Mouse (Mus musculus): ENCODE measurements at regions not wholly inside any gene's neighbourhood (a gene's known extent, or its start where the extent isn't known, plus 50 kb on each side); places are given as distances from the start of the nearest gene placed in this dataset.

DNA sequence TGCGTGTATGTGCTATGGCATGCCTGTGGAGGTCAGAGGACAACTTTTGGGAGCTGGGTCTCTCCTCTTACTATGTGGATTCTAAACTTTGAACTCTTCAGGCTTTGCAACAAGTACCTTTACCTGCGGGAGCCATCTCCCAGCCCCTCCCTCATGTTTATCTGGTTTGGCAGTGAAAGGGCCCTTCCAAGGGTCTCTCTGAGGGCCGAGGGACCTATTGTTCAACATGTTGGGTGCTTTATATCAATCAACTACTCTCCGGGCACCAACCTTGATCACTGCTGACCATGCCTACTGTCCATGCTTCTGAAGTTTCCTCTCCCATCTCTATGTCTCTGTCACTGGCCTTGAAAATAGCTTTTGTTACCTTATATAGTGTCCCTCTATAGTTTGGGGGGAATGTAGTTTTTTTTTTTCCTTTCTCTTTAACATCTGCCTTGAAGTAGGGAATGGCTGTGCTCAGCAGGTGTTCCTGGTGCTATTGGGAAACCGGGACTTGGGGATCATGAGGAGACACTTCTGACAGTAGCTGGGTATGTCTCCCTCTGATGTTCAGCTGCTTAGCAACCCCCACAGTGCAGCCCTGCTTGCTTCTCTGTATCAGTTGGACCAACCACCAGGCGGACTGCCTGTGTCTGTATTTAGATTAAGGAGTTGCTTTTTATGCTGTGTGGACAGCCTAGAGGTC, 120.2 kb upstream of the Fstl4 start:
- no peak for TF ChIP-seq POLR2A (IDR thresholded peaks at IDR 0.05; ENCODE audit: low read depth, low read length)
- TF ChIP-seq CTCF (IDR thresholded peaks at IDR 0.05; ENCODE audit: borderline replicate concordance, insufficient read depth, low read length) = no peak

DNA sequence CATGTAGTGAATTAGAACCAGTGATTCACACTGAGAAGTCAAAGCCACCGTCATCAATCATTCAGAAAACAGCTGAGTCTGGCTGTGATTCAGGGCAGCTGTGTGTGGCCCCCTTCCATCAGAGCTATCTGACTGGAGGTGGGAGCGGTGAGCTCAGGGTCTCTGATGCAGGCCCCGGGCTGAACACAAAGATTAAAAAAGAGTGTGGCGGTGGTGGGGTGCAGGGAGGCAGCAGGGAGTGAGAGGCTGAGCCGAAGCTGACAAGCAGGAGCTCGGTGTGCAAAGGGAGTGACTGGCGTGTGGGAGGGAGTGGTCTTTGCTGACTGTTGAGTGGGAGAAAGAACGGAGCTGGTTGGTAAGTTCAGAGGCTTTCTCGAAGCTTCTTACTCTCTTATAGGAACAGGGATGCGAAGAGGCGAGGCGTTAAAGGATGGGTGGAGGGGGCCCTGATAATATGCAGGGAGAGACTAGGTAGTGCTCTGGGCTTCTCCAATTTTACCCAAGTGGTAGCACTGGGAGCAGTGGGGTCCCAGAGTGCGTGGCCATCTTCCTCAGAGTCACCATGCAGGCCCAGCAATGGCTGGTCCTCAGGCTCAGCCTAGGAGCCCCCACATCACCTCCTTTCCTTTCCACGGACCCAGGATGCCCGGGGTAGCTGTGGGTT, 116.1 kb upstream of the Fstl4 start:
- Histone ChIP-seq H3K27ac (ENCODE audit: insufficient read depth, low read length) (peak overlapping the region; percentile 25), H3K4me3 (ENCODE audit: insufficient read depth, low read length) (no peak overlapping the region), H3K4me1 (ENCODE audit: control insufficient read depth, insufficient read depth, low read length) (no peaks in the 10 kb centered on the region)
- TF ChIP-seq POLR2A (IDR thresholded peaks at IDR 0.05; ENCODE audit: low read depth, low read length) (no peak), CTCF (IDR thresholded peaks at IDR 0.05; ENCODE audit: borderline replicate concordance, insufficient read depth, low read length) (no peak)

More for the DNA sequence above, 120.2 kb upstream of the Fstl4 start:
- Histone ChIP-seq H3K4me1 (ENCODE audit: control insufficient read depth, insufficient read depth, low read length) (no peaks in the 10 kb centered on the region), H3K27ac (ENCODE audit: insufficient read depth, low read length) (no peak overlapping the region), H3K4me3 (ENCODE audit: insufficient read depth, low read length) (no peak overlapping the region)

DNA sequence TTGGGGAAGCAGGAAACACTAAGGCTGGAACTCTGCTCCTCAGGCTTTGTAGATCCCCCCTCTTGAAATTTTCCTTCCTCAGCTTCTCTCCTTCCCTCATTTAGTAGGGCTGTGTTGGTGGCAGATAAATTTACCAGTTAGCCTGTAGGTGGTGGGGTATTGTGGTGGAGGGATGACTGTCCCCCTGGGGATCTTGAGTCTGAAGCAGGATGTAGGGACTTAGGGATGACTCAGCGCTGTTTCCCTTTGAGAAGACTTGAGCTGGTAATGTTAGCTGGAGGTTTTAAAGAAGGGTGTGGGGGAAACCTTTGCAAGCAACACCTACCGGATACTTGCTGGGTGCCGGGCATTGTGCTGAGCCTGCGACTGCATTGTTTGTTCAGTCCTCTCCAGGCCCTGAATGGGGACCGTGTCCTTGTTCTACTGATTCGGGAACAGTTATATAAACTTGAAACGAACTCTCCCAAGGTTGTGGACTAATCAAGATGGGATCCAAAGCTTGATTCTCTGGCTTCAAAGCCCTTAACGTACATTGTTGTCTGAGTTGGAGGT, 115.5 kb upstream of the Fstl4 start:
- Histone ChIP-seq H3K4me1 (ENCODE audit: control insufficient read depth, insufficient read depth, low read length) (no peaks in the 10 kb centered on the region), H3K27ac (ENCODE audit: insufficient read depth, low read length) (peak overlapping the region; percentile 25; the same call in 1 of the 2 replicates), H3K4me3 (ENCODE audit: insufficient read depth, low read length) (no peak overlapping the region)
- TF ChIP-seq CTCF (IDR thresholded peaks at IDR 0.05; ENCODE audit: borderline replicate concordance, insufficient read depth, low read length) (no peak), POLR2A (IDR thresholded peaks at IDR 0.05; ENCODE audit: low read depth, low read length) (no peak)

DNA sequence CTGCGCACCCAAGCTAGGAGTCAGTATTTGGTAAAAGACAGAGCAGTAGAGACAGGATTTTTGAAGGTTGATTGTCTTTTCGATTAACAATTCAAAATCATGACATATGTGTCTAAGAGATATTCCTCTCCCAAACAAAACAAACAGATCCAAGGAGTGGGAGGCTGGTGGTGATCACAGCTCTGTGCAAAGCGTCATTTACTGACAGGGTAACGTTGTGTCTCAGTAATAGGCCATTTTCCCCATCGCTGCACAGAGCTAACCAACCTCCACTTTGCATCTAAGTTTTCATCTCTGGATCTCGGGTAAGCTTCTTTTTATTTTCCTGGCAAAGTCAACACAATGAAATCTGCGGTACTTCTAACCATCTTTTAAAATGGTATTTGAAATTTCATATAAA, 109.8 kb upstream of the Fstl4 start:
- peak overlapping the region; percentile 94 for H3K27ac ChIP-seq (ENCODE audit: insufficient read depth, low read length)
- TF ChIP-seq CTCF (IDR thresholded peaks at IDR 0.05; ENCODE audit: borderline replicate concordance, insufficient read depth, low read length) = no peak
- no peak for TF ChIP-seq POLR2A (IDR thresholded peaks at IDR 0.05; ENCODE audit: low read depth, low read length)
- H3K4me1 ChIP-seq (ENCODE audit: control insufficient read depth, insufficient read depth, low read length) = peaks cover 9% of the 10 kb centered on the region

GRCm38 (mm10) chr11:52655720-52656474, 108.5 kb upstream of the Fstl4 start:
- TF ChIP-seq POLR2A (IDR thresholded peaks at IDR 0.05; ENCODE audit: low read depth, low read length) (no peak), CTCF (IDR thresholded peaks at IDR 0.05; ENCODE audit: borderline replicate concordance, insufficient read depth, low read length) (no peak)
- Histone ChIP-seq H3K4me1 (ENCODE audit: control insufficient read depth, insufficient read depth, low read length) (peaks cover 9% of the 10 kb centered on the region), H3K27ac (ENCODE audit: insufficient read depth, low read length) (peak overlapping the region; percentile 94), H3K4me3 (ENCODE audit: insufficient read depth, low read length) (no peak overlapping the region)

More for the DNA sequence above, 109.8 kb upstream of the Fstl4 start:
- no peak overlapping the region for H3K4me3 ChIP-seq (ENCODE audit: insufficient read depth, low read length)

GRCm38 (mm10) chr11:52661234-52661633, 103.2 kb upstream of the Fstl4 start:
- Histone ChIP-seq H3K4me3 (ENCODE audit: insufficient read depth, low read length) (no peak overlapping the region), H3K27ac (ENCODE audit: insufficient read depth, low read length) (no peak overlapping the region), H3K4me1 (ENCODE audit: control insufficient read depth, insufficient read depth, low read length) (peaks cover 4% of the 10 kb centered on the region)
- TF ChIP-seq CTCF (IDR thresholded peaks at IDR 0.05; ENCODE audit: borderline replicate concordance, insufficient read depth, low read length) (no peak), POLR2A (IDR thresholded peaks at IDR 0.05; ENCODE audit: low read depth, low read length) (no peak)

GRCm38 (mm10) chr11:52661894-52662593, 102.4 kb upstream of the Fstl4 start:
- TF ChIP-seq POLR2A (IDR thresholded peaks at IDR 0.05; ENCODE audit: low read depth, low read length) (no peak), CTCF (IDR thresholded peaks at IDR 0.05; ENCODE audit: borderline replicate concordance, insufficient read depth, low read length) (no peak)
- no peak overlapping the region for H3K27ac ChIP-seq (ENCODE audit: insufficient read depth, low read length)
- H3K4me1 ChIP-seq (ENCODE audit: control insufficient read depth, insufficient read depth, low read length) = no peaks in the 10 kb centered on the region
- H3K4me3 ChIP-seq (ENCODE audit: insufficient read depth, low read length) = no peak overlapping the region

DNA sequence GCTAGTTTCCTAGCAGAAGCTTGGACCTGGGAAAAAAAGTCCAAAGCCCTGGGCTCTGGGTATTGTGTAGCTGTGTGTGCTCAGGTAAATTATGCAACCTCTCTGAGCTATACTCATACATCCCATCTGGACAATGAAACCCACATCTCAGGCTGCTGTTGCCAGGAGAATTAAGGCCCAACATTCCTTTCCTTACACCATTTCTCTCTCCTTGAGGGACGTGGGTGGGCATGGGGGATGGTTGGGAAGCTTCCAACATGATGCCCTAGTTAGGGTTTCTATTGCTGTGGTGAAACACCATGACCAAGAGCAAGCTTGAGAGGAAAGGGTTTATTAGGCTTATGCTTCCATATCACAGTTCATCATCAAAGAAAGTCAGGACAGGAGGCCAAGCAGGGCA, 99.1 kb upstream of the Fstl4 start:
- H3K4me1 ChIP-seq (ENCODE audit: control insufficient read depth, insufficient read depth, low read length) = no peaks in the 10 kb centered on the region
- TF ChIP-seq CTCF (IDR thresholded peaks at IDR 0.05; ENCODE audit: borderline replicate concordance, insufficient read depth, low read length) (no peak), POLR2A (IDR thresholded peaks at IDR 0.05; ENCODE audit: low read depth, low read length) (no peak)

GRCm38 (mm10) chr11:52675022-52675421, 89.4 kb upstream of the Fstl4 start:
- no peak for TF ChIP-seq POLR2A (IDR thresholded peaks at IDR 0.05; ENCODE audit: low read depth, low read length)
- TF ChIP-seq CTCF (IDR thresholded peaks at IDR 0.05; ENCODE audit: borderline replicate concordance, insufficient read depth, low read length) = no peak
- Histone ChIP-seq H3K4me3 (ENCODE audit: insufficient read depth, low read length) (no peak overlapping the region), H3K27ac (ENCODE audit: insufficient read depth, low read length) (no peak overlapping the region), H3K4me1 (ENCODE audit: control insufficient read depth, insufficient read depth, low read length) (no peaks in the 10 kb centered on the region)

More for the DNA sequence above, 99.1 kb upstream of the Fstl4 start:
- H3K27ac ChIP-seq (ENCODE audit: insufficient read depth, low read length) = no peak overlapping the region
- H3K4me3 ChIP-seq (ENCODE audit: insufficient read depth, low read length) = no peak overlapping the region

Data from embryonic fibroblast, embryonic 13.5 days (primary cell).